Mouse (Mus musculus) CH12.LX (cell line): ENCODE measurements at regions not wholly inside any gene's neighbourhood (a gene's known extent, or its start where the extent isn't known, plus 50 kb on each side); places are given as distances from the start of the nearest gene placed in this dataset.

ENCODE experiments used
- BHLHE40 ChIP-seq: IDR thresholded peaks from 2 replicates; pipeline ENCODE4 v1.6.1; 2011; ENCODE audit warnings: mild to moderate bottlenecking, low read depth, low read length, improper control_type of control experiment
- CTCF ChIP-seq, 2 experiments: IDR thresholded peaks in 1 of 2; conservative IDR thresholded peaks in 1 of 2; 2 replicates each; pipeline ENCODE4 v1.5.1; 2011 to 2012; ENCODE audit warnings: low read depth in 2 of 2, low read length in 2 of 2, improper control_type of control experiment in 1 of 2, inconsistent platforms in 1 of 2, mild to moderate bottlenecking in 1 of 2, moderate library complexity in 1 of 2
- JUN ChIP-seq: IDR thresholded peaks from 2 replicates; pipeline ENCODE4 v1.6.1; 2011; ENCODE audit warnings: low read depth, mild to moderate bottlenecking, low read length, improper control_type of control experiment, moderate library complexity; ENCODE audit not compliant: insufficient read depth
- KAT2A ChIP-seq: IDR thresholded peaks from 2 replicates; pipeline ENCODE4 v1.6.1; 2012; ENCODE audit warnings: low read length, improper control_type of control experiment, inconsistent platforms; ENCODE audit not compliant: insufficient replicate concordance
- MEF2A ChIP-seq: IDR thresholded peaks from 2 replicates; pipeline ENCODE4 v1.6.1; 2014; ENCODE audit warnings: low read depth, mild to moderate bottlenecking, inconsistent platforms, low read length, improper control_type of control experiment, borderline replicate concordance
- POLR2A ChIP-seq: IDR thresholded peaks from 2 replicates; pipeline ENCODE4 v1.6.1; 2011; ENCODE audit warnings: low read depth, mild to moderate bottlenecking, improper control_type of control experiment, low read length
- POLR2AphosphoS2 ChIP-seq: IDR thresholded peaks from 2 replicates; pipeline ENCODE4 v1.6.1; 2011; ENCODE audit warnings: low read depth, low read length, improper control_type of control experiment
- TBP ChIP-seq: conservative IDR thresholded peaks from 2 replicates; pipeline ENCODE4 v1.6.1; 2011; ENCODE audit warnings: low read depth, low read length, improper control_type of control experiment
- TCF12 ChIP-seq: IDR thresholded peaks from 2 replicates; pipeline ENCODE4 v1.6.1; 2014; ENCODE audit warnings: low read depth, mild to moderate bottlenecking, inconsistent platforms, low read length, improper control_type of control experiment

DNA sequence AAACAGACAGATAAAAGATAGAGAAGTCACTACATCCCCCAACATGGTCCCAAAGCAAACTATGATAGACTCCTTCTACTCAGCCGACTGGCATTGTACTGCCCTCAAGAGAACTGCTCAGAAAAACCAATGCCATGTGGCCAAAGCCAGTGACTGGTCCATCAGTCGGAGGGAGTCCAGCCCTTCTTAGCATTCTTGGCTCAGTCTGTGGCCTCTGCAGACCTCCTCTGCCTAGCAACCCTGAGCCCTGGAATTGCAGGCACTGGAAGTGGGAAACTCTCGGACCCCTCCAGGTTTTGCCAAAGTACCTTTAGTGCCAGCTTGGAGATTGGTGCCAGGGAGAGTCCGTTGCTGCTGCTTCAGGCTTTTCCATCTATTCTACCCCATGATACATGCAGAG lies 205.2 kb downstream of the H2al1j start:
- TF ChIP-seq MEF2A (no peak), CTCF (conservative IDR thresholded peaks at IDR 0.05 in 1 of 2, IDR thresholded peaks at IDR 0.05 in 1 of 2; ENCODE audit: low read depth in 2 of 2, low read length in 2 of 2) (no peak), POLR2A (no peak), POLR2AphosphoS2 (no peak), JUN (no peak), TCF12 (no peak), TBP (no peak), BHLHE40 (no peak), KAT2A (no peak)
